Mouse (Mus musculus) erythroblast, embryonic 14.5 days (primary cell): ENCODE measurements around the gene Limk2.

ENCODE experiments used
- GATA1 ChIP-seq: IDR thresholded peaks from 2 replicates; pipeline ENCODE4 v1.6.1; 2012; ENCODE audit warnings: low read length, inconsistent platforms, mixed read lengths
- TAL1 ChIP-seq: IDR thresholded peaks from 3 replicates; pipeline ENCODE4 v1.6.1; 2012; ENCODE audit warnings: low read length, inconsistent platforms, mixed read lengths

GRCm38 (mm10) chr11:3431515-3431914 lies 22.5 kb upstream of the Limk2 start:
- no peak for TF ChIP-seq GATA1
- no peak for TF ChIP-seq TAL1
